Mouse (Mus musculus): ENCODE data around the gene Fgf11. TPM values are rescaled to one million over a fixed set of nuclear protein-coding genes. Genes with fewer than 3 reads are reported as not detected.

Gene Fgf11
- polyA plus RNA-seq, 1 experiment from 2014 or later: 2.9 TPM

- no peak overlapping the region for H3K4me3 ChIP-seq
- H3K27ac ChIP-seq: no peak overlapping the region
- no peak overlapping the region for H3K4me2 ChIP-seq (replicated peaks)
- peaks cover 52% of the 10 kb centered on the region for H3K4me1 ChIP-seq
- H3K9ac ChIP-seq: no peak overlapping the region
- 62% methylated on average over 7 of the region's 7 CpGs for WGBS
- no peaks in the 10 kb centered on the region for H3K36me3 ChIP-seq
- no peak for ATAC-seq (ENCODE audit: low FRiP score, low read depth)
- peaks cover 88% of the 10 kb centered on the region for H3K27me3 ChIP-seq
- no peaks in the 10 kb centered on the region for H3K9me3 ChIP-seq
These were observed 3.7 kb downstream of the Fgf11 start for GRCm38 (mm10) chr11:69797924-69798323.

GRCm38 (mm10) chr11:69795983-69796435, 5.6 kb downstream of the Fgf11 start:
- H3K4me2 ChIP-seq (replicated peaks): peak overlapping the region; percentile 90
- H3K4me1 ChIP-seq: peaks cover 33% of the 10 kb centered on the region
- under 1% methylated on average over 13 of the region's 13 CpGs for WGBS
- peak overlapping the region; percentile 66 for H3K9ac ChIP-seq
- peaks cover 70% of the 10 kb centered on the region for H3K27me3 ChIP-seq
- H3K27ac ChIP-seq: 0 out of 2 replicates have a peak overlapping the region, but pooled peaks have one; percentile 56
- H3K4me3 ChIP-seq: peak overlapping the region; percentile 54
- ATAC-seq (ENCODE audit: low FRiP score, low read depth): no peak
- no peaks in the 10 kb centered on the region for H3K9me3 ChIP-seq
- no peaks in the 10 kb centered on the region for H3K36me3 ChIP-seq

- peak within 1 kb of the TSS; percentile 90 for H3K4me2 ChIP-seq (replicated peaks)
- WGBS: 2% methylated on average over 52 of the region's 52 CpGs
- H3K4me1 ChIP-seq: peaks cover 27% of the 10 kb centered on the region
- H3K27me3 ChIP-seq: peaks cover 69% of the 10 kb centered on the region
- peak; percentile 97 for ATAC-seq (ENCODE audit: low FRiP score, low read depth)
- peak within 1 kb of the TSS; percentile 66 for H3K9ac ChIP-seq
- no peaks in the 10 kb centered on the region for H3K9me3 ChIP-seq
- H3K4me3 ChIP-seq: peak within 1 kb of the TSS; percentile 54
- H3K27ac ChIP-seq: peak within 1 kb of the TSS; percentile 56; the same call in 1 of the 2 replicates
- H3K36me3 ChIP-seq: no peaks in the 10 kb centered on the region
These were observed 6.3 kb downstream of the Fgf11 start, which contains the start of gene Chrnb1 for GRCm38 (mm10) chr11:69795168-69795982. TSS of gene Chrnb1 (minus strand) at chr11:69795943.

- Histone ChIP-seq H3K9ac (no peak overlapping the region), H3K9me3 (no peaks in the 10 kb centered on the region), H3K4me2 (replicated peaks) (no peak overlapping the region), H3K4me1 (peaks cover 11% of the 10 kb centered on the region), H3K27ac (no peak overlapping the region), H3K4me3 (no peak overlapping the region), H3K27me3 (peaks cover 49% of the 10 kb centered on the region), H3K36me3 (no peaks in the 10 kb centered on the region)
- no peak for ATAC-seq (ENCODE audit: low FRiP score, low read depth)
- 58% methylated on average over 5 of the region's 5 CpGs for WGBS
These were observed 8.2 kb downstream of the Fgf11 start for GRCm38 (mm10) chr11:69793429-69793828.

- peaks cover 11% of the 10 kb centered on the region for H3K4me1 ChIP-seq
These were observed 10.2 kb downstream of the Fgf11 start for GRCm38 (mm10) chr11:69791420-69791819.

GRCm38 (mm10) chr11:69789431-69789830, 12.2 kb downstream of the Fgf11 start:
- Histone ChIP-seq H3K9ac (no peak overlapping the region), H3K36me3 (no peaks in the 10 kb centered on the region)
- no peak for ATAC-seq (ENCODE audit: low FRiP score, low read depth)

More at GRCm38 (mm10) chr11:69791420-69791819, 10.2 kb downstream of the Fgf11 start:
- no peak overlapping the region for H3K9ac ChIP-seq
- H3K9me3 ChIP-seq: no peaks in the 10 kb centered on the region
- no peak for ATAC-seq (ENCODE audit: low FRiP score, low read depth)
- no peaks in the 10 kb centered on the region for H3K36me3 ChIP-seq
- H3K4me2 ChIP-seq (replicated peaks): no peak overlapping the region
- peaks cover 30% of the 10 kb centered on the region for H3K27me3 ChIP-seq
- no peak overlapping the region for H3K27ac ChIP-seq
- H3K4me3 ChIP-seq: no peak overlapping the region
- 72% methylated on average over 5 of the region's 5 CpGs for WGBS

GRCm38 (mm10) chr11:69787306-69787705, 14.4 kb downstream of the Fgf11 start:
- Histone ChIP-seq H3K36me3 (no peaks in the 10 kb centered on the region), H3K4me1 (0 out of 2 replicates have a peak, but pooled peaks cover 4% of the 10 kb centered on the region), H3K9me3 (no peaks in the 10 kb centered on the region), H3K27ac (no peak overlapping the region), H3K27me3 (peaks cover under 1% of the 10 kb centered on the region; the same call in 1 of the 2 replicates), H3K9ac (no peak overlapping the region), H3K4me2 (replicated peaks) (no peak overlapping the region), H3K4me3 (no peak overlapping the region)
- no peak for ATAC-seq (ENCODE audit: low FRiP score, low read depth)
- WGBS: 87% methylated on average over 5 of the region's 5 CpGs

More at GRCm38 (mm10) chr11:69789431-69789830, 12.2 kb downstream of the Fgf11 start:
- H3K9me3 ChIP-seq: no peaks in the 10 kb centered on the region
- 0 out of 2 replicates have a peak, but pooled peaks cover 4% of the 10 kb centered on the region for H3K4me1 ChIP-seq
- H3K27ac ChIP-seq: no peak overlapping the region
- WGBS: 59% methylated on average over 5 of the region's 5 CpGs
- H3K4me3 ChIP-seq: no peak overlapping the region
- H3K27me3 ChIP-seq: peaks cover 13% of the 10 kb centered on the region
- H3K4me2 ChIP-seq (replicated peaks): no peak overlapping the region

- Histone ChIP-seq H3K27me3 (peaks cover 8% of the 10 kb centered on the region; the same call in 1 of the 2 replicates), H3K4me2 (replicated peaks) (peak overlapping the region; percentile 42), H3K27ac (no peak overlapping the region), H3K4me3 (peak overlapping the region; percentile 17), H3K9ac (no peak overlapping the region), H3K4me1 (0 out of 2 replicates have a peak, but pooled peaks cover 4% of the 10 kb centered on the region), H3K9me3 (no peaks in the 10 kb centered on the region), H3K36me3 (no peaks in the 10 kb centered on the region)
- WGBS: 29% methylated on average over 15 of the region's 15 CpGs
- no peak for ATAC-seq (ENCODE audit: low FRiP score, low read depth)
These were observed 16.8 kb downstream of the Fgf11 start for GRCm38 (mm10) chr11:69784793-69785272.

- Histone ChIP-seq H3K27ac (no peak overlapping the region), H3K4me1 (peaks cover 18% of the 10 kb centered on the region), H3K9ac (no peak overlapping the region), H3K36me3 (peaks cover 14% of the 10 kb centered on the region), H3K4me3 (no peak overlapping the region), H3K27me3 (peaks cover 36% of the 10 kb centered on the region), H3K4me2 (replicated peaks) (no peak overlapping the region), H3K9me3 (no peaks in the 10 kb centered on the region)
- no peak for ATAC-seq (ENCODE audit: low FRiP score, low read depth)
- 31% methylated on average over 4 of the region's 4 CpGs for WGBS
These were observed 19.8 kb downstream of the Fgf11 start for GRCm38 (mm10) chr11:69781828-69782227.

- Histone ChIP-seq H3K27me3 (peaks cover 48% of the 10 kb centered on the region), H3K27ac (no peak overlapping the region)
These were observed 22.7 kb downstream of the Fgf11 start for GRCm38 (mm10) chr11:69778985-69779384.

GRCm38 (mm10) chr11:69778258-69778982, 23.2 kb downstream of the Fgf11 start:
- ATAC-seq (ENCODE audit: low FRiP score, low read depth): no peak
- peaks cover 48% of the 10 kb centered on the region for H3K27me3 ChIP-seq
- H3K4me3 ChIP-seq: no peak overlapping the region
- H3K27ac ChIP-seq: no peak overlapping the region
- no peak overlapping the region for H3K4me2 ChIP-seq (replicated peaks)
- peaks cover 32% of the 10 kb centered on the region for H3K36me3 ChIP-seq
- no peaks in the 10 kb centered on the region for H3K9me3 ChIP-seq
- H3K9ac ChIP-seq: no peak overlapping the region
- H3K4me1 ChIP-seq: peaks cover 14% of the 10 kb centered on the region
- WGBS: 66% methylated on average over 23 of the region's 23 CpGs

More at GRCm38 (mm10) chr11:69778985-69779384, 22.7 kb downstream of the Fgf11 start:
- Histone ChIP-seq H3K4me3 (no peak overlapping the region), H3K4me1 (peaks cover 14% of the 10 kb centered on the region), H3K9me3 (no peaks in the 10 kb centered on the region), H3K4me2 (replicated peaks) (no peak overlapping the region), H3K9ac (no peak overlapping the region), H3K36me3 (peaks cover 32% of the 10 kb centered on the region)
- WGBS: 37% methylated on average over 7 of the region's 7 CpGs
- ATAC-seq (ENCODE audit: low FRiP score, low read depth): no peak
